Mouse (Mus musculus) Patski (cell line): ENCODE data around the gene Wnt10b. TPM values are rescaled to one million over a fixed set of nuclear protein-coding genes. Genes with fewer than 3 reads are reported as not detected.

Source experiments
- ATAC-seq: fragments of 100-300 bp; one replicate; pipeline ENCODE4 v1.8.0; 2021
- CTCF ChIA-PET: fragments of 350-600 bp; sonication (Branson Sonifier 250); formaldehyde crosslinking; loops from one replicate; lab custom pipeline; 2022; ENCODE audit warnings: inconsistent platforms; lab: Charles Lee
- POLR2A ChIA-PET: fragments of 350-600 bp; sonication (Branson Sonifier 250); formaldehyde crosslinking; loops from one replicate; lab custom pipeline; 2022; ENCODE audit warnings: antibody characterized with exemption, inconsistent platforms; lab: Charles Lee
- DNase-seq: peaks from one replicate; pipeline ENCODE4 v3.0.0-alpha.2; 2011; ENCODE audit warnings: low read depth, low spot score
- H3K27me3 ChIP-seq: fragments of 371-371 bp; one replicate; pipeline ENCODE4 v1.5.1; 2021
- CTCF ChIP-seq: fragments of 100-300 bp; IDR thresholded peaks from one replicate; pipeline ENCODE4 v1.5.1; 2021
- in situ Hi-C: fragments of 300-500 bp; cut with MboI; formaldehyde crosslinking; loops from 3 replicates; pipeline ENCODE4 v1.11.1; 2018; ENCODE audit warnings: low pct_unique_long_range_greater_than_20kb, mixed read lengths
- polyA plus RNA-seq: library from polyadenylated mRNA; unstranded; gene quantifications from one replicate; pipeline ENCODE4 v1.2.3, GENCODE M21; 2021

Wnt10b gene
- polyA plus RNA-seq, 1 experiment from 2014 or later, result not detected

GRCm38 (mm10) chr15:98797835-98798492 lies 20.0 kb upstream of the Wnt10b start:
- ATAC-seq (no peak), DNase-seq (no peak)
- peaks cover 26% of the 10 kb centered on the region for H3K27me3 ChIP-seq
- no peak for TF ChIP-seq CTCF
- in situ Hi-C loops, result loop anchor here (5.0 kb wide), 1 partner anchor 226 kb away; the partner anchor contains the start of genes 4930415O20Rik and Ccnt1
- ChIA-PET POLR2A (no interaction called here), CTCF (interaction anchor here (2.3 kb wide), 1 partner anchor 8 kb away, joined by 9 read pairs; the partner anchor contains the start of gene Wnt1)

GRCm38 (mm10) chr15:98796803-98797595 lies 19.0 kb upstream of the Wnt10b start:
- no peak for TF ChIP-seq CTCF
- ATAC-seq (no peak), DNase-seq (no peak)
- POLR2A ChIA-PET, result no interaction called here
- H3K27me3 ChIP-seq, result peaks cover 33% of the 10 kb centered on the region
- in situ Hi-C loops, result loop anchor here (5.0 kb wide), 1 partner anchor 225 kb away; the partner anchor contains the start of genes 4930415O20Rik and Ccnt1
- CTCF ChIA-PET, result no interaction called here

- peaks cover 49% of the 10 kb centered on the region for H3K27me3 ChIP-seq
- no peak for DNase-seq
- TF ChIP-seq CTCF, result no peak
- ChIA-PET CTCF (interaction anchor here (0.6 to 1.8 kb wide), 4 partner anchors 10 to 129 kb away, joined by 3 to 4 read pairs (median 4); no protein-coding TSS in a partner anchor), POLR2A (no interaction called here)
- in situ Hi-C loops, result no loop called here
- ATAC-seq, result no peak
Observed at GRCm38 (mm10) chr15:98793141-98793698, 15.3 kb upstream of the Wnt10b start.

GRCm38 (mm10) chr15:98792233-98793020 lies 14.5 kb upstream of the Wnt10b start:
- ChIA-PET POLR2A (interaction anchor here (1.2 kb wide), 1 partner anchor 20 kb away, joined by 3 read pairs; no protein-coding TSS in a partner anchor), CTCF (interaction anchor here (1.8 kb wide), 1 partner anchor 10 kb away, joined by 4 read pairs; no protein-coding TSS in a partner anchor)
- DNase-seq, result no peak
- peaks cover 41% of the 10 kb centered on the region for H3K27me3 ChIP-seq
- no peak for ATAC-seq
- no peak for TF ChIP-seq CTCF
- in situ Hi-C loops, result no loop called here

GRCm38 (mm10) chr15:98791771-98792170 lies 13.8 kb upstream of the Wnt10b start:
- no peak for ATAC-seq
- no peak for DNase-seq
- in situ Hi-C loops, result no loop called here
- ChIA-PET CTCF (no interaction called here), POLR2A (interaction anchor here (1.2 kb wide), 2 partner anchors 19 to 24 kb away, joined by 3 read pairs; no protein-coding TSS in a partner anchor)
- H3K27me3 ChIP-seq, result peaks cover 41% of the 10 kb centered on the region
- TF ChIP-seq CTCF, result no peak

GRCm38 (mm10) chr15:98791221-98791620 lies 13.3 kb upstream of the Wnt10b start:
- POLR2A ChIA-PET, result interaction anchor here (1.2 kb wide), 2 partner anchors 18 to 23 kb away, joined by 3 read pairs; no protein-coding TSS in a partner anchor
- DNase-seq (no peak), ATAC-seq (no peak)
- in situ Hi-C loops, result no loop called here
- CTCF ChIA-PET, result interaction anchor here (3.1 kb wide), 1 partner anchor 8 kb away, joined by 9 read pairs; no protein-coding TSS in a partner anchor
- H3K27me3 ChIP-seq, result peaks cover 41% of the 10 kb centered on the region
- no peak for TF ChIP-seq CTCF

GRCm38 (mm10) chr15:98790761-98791160 lies 12.8 kb upstream of the Wnt10b start:
- DNase-seq (no peak), ATAC-seq (no peak)
- peaks cover 41% of the 10 kb centered on the region for H3K27me3 ChIP-seq
- ChIA-PET POLR2A (interaction anchor here (0.9 to 1.2 kb wide), 3 partner anchors 18 to 28 kb away, joined by 3 to 4 read pairs (median 3); partner anchors contain the start of gene Arf3), CTCF (interaction anchor here (1.1 to 3.1 kb wide), 2 partner anchors 9 to 77 kb away, joined by 3 to 9 read pairs; no protein-coding TSS in a partner anchor)
- in situ Hi-C loops, result no loop called here
- no peak for TF ChIP-seq CTCF

- ATAC-seq (peak; percentile 32), DNase-seq (no peak)
- H3K27me3 ChIP-seq, result peaks cover 41% of the 10 kb centered on the region
- no peak for TF ChIP-seq CTCF
- ChIA-PET POLR2A (interaction anchor here (0.9 kb wide), 1 partner anchor 27 kb away, joined by 4 read pairs; the partner anchor contains the start of gene Arf3), CTCF (interaction anchor here (1.1 to 3.1 kb wide), 2 partner anchors 9 to 76 kb away, joined by 3 to 9 read pairs; no protein-coding TSS in a partner anchor)
- in situ Hi-C loops, result loop anchor here (5.0 kb wide), 2 partner anchors 83 to 128 kb away; partner anchors contain the start of genes Ccdc65 and Ddx23
Observed at GRCm38 (mm10) chr15:98789661-98790535, 11.9 kb upstream of the Wnt10b start, which contains the start of gene Wnt1. Wnt1 (plus strand) TSS chr15:98789857.
